Mouse (Mus musculus): ENCODE data around the gene Slc22a2.

GRCm38 (mm10) chr17:12630976-12631730 is 47.2 kb downstream of the Slc22a2 start:
- TF ChIP-seq POLR2A (IDR thresholded peaks at IDR 0.05; ENCODE audit: extremely low read depth, insufficient read depth, low read length) (no peak), CTCF (IDR thresholded peaks at IDR 0.05; ENCODE audit: extremely low read depth, insufficient read depth, low read length) (no peak)
